Mouse (Mus musculus) hindbrain, embryonic 11.5 days (tissue): ENCODE data around the gene Slit3. TPM values are rescaled to one million over a fixed set of nuclear protein-coding genes. Genes with fewer than 3 reads are reported as not detected.

Source experiments
- ATAC-seq: fragments of 200-750 bp; cut with Nextera tagmentation; 2 replicates; pipeline ENCODE4 v1.8.0; 2017; ENCODE audit warnings: mild to moderate bottlenecking, moderate TSS enrichment, moderate library complexity; ENCODE audit not compliant: low FRiP score
- DNase-seq: peaks from one replicate; pipeline ENCODE4 v3.0.0-alpha.2; 2015; ENCODE audit warnings: low spot score
- H3K27ac ChIP-seq: fragments of 300-500 bp; sonication (generic); 2 replicates; pipeline ENCODE4 v1.5.1; 2014; ENCODE audit warnings: mild to moderate bottlenecking, low read depth, low read length
- H3K27me3 ChIP-seq: fragments of 300-500 bp; sonication (generic); 2 replicates; pipeline ENCODE4 v1.6.1; 2014; ENCODE audit warnings: mild to moderate bottlenecking, low read length, moderate library complexity, mixed read lengths; ENCODE audit not compliant: control insufficient read depth, insufficient read depth
- H3K36me3 ChIP-seq: fragments of 300-500 bp; sonication (generic); 2 replicates; pipeline ENCODE4 v1.6.1; 2014; ENCODE audit warnings: mild to moderate bottlenecking, low read length, moderate library complexity, mixed read lengths; ENCODE audit not compliant: control insufficient read depth, insufficient read depth
- H3K4me1 ChIP-seq: fragments of 300-500 bp; sonication (generic); replicated peaks from 2 replicates; pipeline ENCODE4 v1.6.1; 2014; ENCODE audit warnings: low read length, mixed read lengths; ENCODE audit not compliant: control insufficient read depth, insufficient read depth
- H3K4me2 ChIP-seq: fragments of 300-500 bp; sonication (generic); replicated peaks from 2 replicates; pipeline ENCODE4 v1.6.1; 2014; ENCODE audit warnings: mild to moderate bottlenecking, low read depth, low read length
- H3K4me3 ChIP-seq: fragments of 300-500 bp; sonication (generic); 2 replicates; pipeline ENCODE4 v1.5.1; 2014; ENCODE audit warnings: low read depth, low read length
- H3K9ac ChIP-seq: fragments of 300-500 bp; sonication (generic); 2 replicates; pipeline ENCODE4 v1.6.1; 2014; ENCODE audit warnings: low read depth, low read length
- H3K9me3 ChIP-seq: fragments of 300-500 bp; sonication (generic); 2 replicates; pipeline ENCODE4 v1.6.1; 2016; ENCODE audit warnings: low read length; ENCODE audit not compliant: control insufficient read depth
- WGBS: fragments of 180-500 bp; shearing (Covaris S2); extraction: QIAGEN DNeasy Blood & Tissue Kit; methylation state at CpG from one replicate; pipeline ENCODE4 v1.1.7; 2014; 5-methylcytosine and 5-hydroxymethylcytosine counted together
- polyA plus RNA-seq: library from polyadenylated mRNA; unstranded; fragments of >200 nt; fragmentation: Nextera tagmentation; extraction: Ambion mirVana; gene quantifications from 2 replicates; pipeline ENCODE4 v1.2.1, GENCODE M21; 2014

The Slit3 gene
- polyA plus RNA-seq, 1 experiment from 2014 or later = 39.3 TPM

GRCm38 (mm10) chr11:35604848-35605790 lies 484.1 kb downstream of the Slit3 start:
- DNase-seq (no peak), ATAC-seq (no peak)
- Histone ChIP-seq H3K27ac (no peak overlapping the region), H3K9ac (no peak overlapping the region), H3K4me3 (no peak overlapping the region), H3K27me3 (no peaks in the 10 kb centered on the region), H3K9me3 (no peaks in the 10 kb centered on the region), H3K36me3 (no peaks in the 10 kb centered on the region), H3K4me2 (no peak overlapping the region), H3K4me1 (peaks cover 4% of the 10 kb centered on the region)
- 82% methylated on average over 18 of the region's 18 CpGs for WGBS

- Histone ChIP-seq H3K4me1 (peaks cover 7% of the 10 kb centered on the region), H3K9me3 (no peaks in the 10 kb centered on the region), H3K4me2 (no peak overlapping the region), H3K9ac (no peak overlapping the region), H3K27ac (no peak overlapping the region), H3K36me3 (no peaks in the 10 kb centered on the region), H3K27me3 (no peaks in the 10 kb centered on the region), H3K4me3 (no peak overlapping the region)
- no peak for ATAC-seq
- DNase-seq = no peak
- WGBS = 82% methylated on average over 4 of the region's 4 CpGs
Observed at GRCm38 (mm10) chr11:35607191-35607590, 486.2 kb downstream of the Slit3 start.

GRCm38 (mm10) chr11:35608794-35609193 lies 487.8 kb downstream of the Slit3 start:
- Histone ChIP-seq H3K27ac (no peak overlapping the region), H3K9me3 (no peaks in the 10 kb centered on the region), H3K27me3 (no peaks in the 10 kb centered on the region), H3K36me3 (no peaks in the 10 kb centered on the region), H3K4me1 (peaks cover 7% of the 10 kb centered on the region), H3K4me2 (no peak overlapping the region), H3K4me3 (no peak overlapping the region), H3K9ac (no peak overlapping the region)
- DNase-seq (peak; percentile 31), ATAC-seq (0 out of 2 replicates have a peak, but pooled peaks have one; percentile 26)
- WGBS = 67% methylated on average over 5 of the region's 5 CpGs

GRCm38 (mm10) chr11:35612262-35612896 lies 491.4 kb downstream of the Slit3 start:
- Histone ChIP-seq H3K36me3 (0 out of 2 replicates have a peak, but pooled peaks cover 3% of the 10 kb centered on the region), H3K27me3 (no peaks in the 10 kb centered on the region), H3K9me3 (no peaks in the 10 kb centered on the region), H3K9ac (no peak overlapping the region), H3K4me3 (no peak overlapping the region), H3K4me2 (no peak overlapping the region), H3K27ac (0 out of 2 replicates have a peak overlapping the region, but pooled peaks have one; percentile 17), H3K4me1 (peaks cover 5% of the 10 kb centered on the region)
- no peak for DNase-seq
- 49% methylated on average over 13 of the region's 13 CpGs for WGBS
- ATAC-seq = no peak

- ATAC-seq (no peak), DNase-seq (no peak)
- Histone ChIP-seq H3K4me2 (no peak overlapping the region), H3K9ac (no peak overlapping the region), H3K9me3 (no peaks in the 10 kb centered on the region), H3K4me1 (peaks cover 5% of the 10 kb centered on the region), H3K27ac (no peak overlapping the region), H3K27me3 (no peaks in the 10 kb centered on the region), H3K4me3 (no peak overlapping the region), H3K36me3 (0 out of 2 replicates have a peak, but pooled peaks cover 3% of the 10 kb centered on the region)
- 61% methylated on average over 3 of the region's 3 CpGs for WGBS
Observed at GRCm38 (mm10) chr11:35614530-35614929, 493.5 kb downstream of the Slit3 start.

- Histone ChIP-seq H3K27ac (no peak overlapping the region), H3K9me3 (no peaks in the 10 kb centered on the region), H3K27me3 (no peaks in the 10 kb centered on the region), H3K4me1 (no peaks in the 10 kb centered on the region), H3K36me3 (0 out of 2 replicates have a peak, but pooled peaks cover 3% of the 10 kb centered on the region), H3K9ac (no peak overlapping the region), H3K4me3 (no peak overlapping the region), H3K4me2 (no peak overlapping the region)
- DNase-seq (no peak), ATAC-seq (no peak)
- 84% methylated on average over 14 of the region's 14 CpGs for WGBS
Observed at GRCm38 (mm10) chr11:35619421-35619820, 498.4 kb downstream of the Slit3 start.

- no peak overlapping the region for H3K4me3 ChIP-seq
- H3K4me2 ChIP-seq = no peak overlapping the region
- no peak for DNase-seq
- no peaks in the 10 kb centered on the region for H3K27me3 ChIP-seq
- 89% methylated on average over 3 of the region's 3 CpGs for WGBS
- no peaks in the 10 kb centered on the region for H3K4me1 ChIP-seq
- H3K9ac ChIP-seq = no peak overlapping the region
- H3K36me3 ChIP-seq = no peaks in the 10 kb centered on the region
- H3K9me3 ChIP-seq = no peaks in the 10 kb centered on the region
- H3K27ac ChIP-seq = no peak overlapping the region
- no peak for ATAC-seq
Observed at GRCm38 (mm10) chr11:35622736-35623135, 501.7 kb downstream of the Slit3 start.

- Histone ChIP-seq H3K4me2 (no peak overlapping the region), H3K27me3 (no peaks in the 10 kb centered on the region), H3K9me3 (no peaks in the 10 kb centered on the region), H3K4me1 (no peaks in the 10 kb centered on the region), H3K9ac (no peak overlapping the region), H3K27ac (no peak overlapping the region), H3K4me3 (no peak overlapping the region), H3K36me3 (no peaks in the 10 kb centered on the region)
- ATAC-seq (no peak), DNase-seq (no peak)
- 89% methylated on average over 21 of the region's 21 CpGs for WGBS
Observed at GRCm38 (mm10) chr11:35624515-35625270, 503.7 kb downstream of the Slit3 start.
